Mouse (Mus musculus): Measurements from ENCODE around the gene Gm17622.

DNA sequence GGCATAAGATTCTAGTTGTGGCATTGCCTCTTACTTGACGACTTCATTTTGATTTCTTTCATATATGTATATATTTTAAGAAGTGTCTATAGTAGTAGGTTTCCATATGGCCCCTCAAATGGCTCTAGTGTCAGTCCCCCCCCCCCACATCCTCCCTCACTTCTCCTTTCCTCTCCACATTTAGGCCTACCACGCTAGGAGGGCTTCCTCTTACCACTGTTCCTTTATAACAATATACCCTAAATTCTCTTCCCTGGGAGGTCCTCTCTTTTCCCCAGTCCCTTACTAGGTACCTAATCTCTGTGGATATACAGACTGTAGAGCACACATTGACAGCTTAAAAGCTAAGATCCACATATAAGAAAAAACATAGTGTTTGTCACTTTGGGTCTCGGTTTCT is 30.8 kb downstream of the Gm17622 start:
- TF ChIP-seq CTCF (IDR thresholded peaks at IDR 0.05; ENCODE audit: extremely low read depth, insufficient read length, insufficient replicate concordance, low read depth, low read length): no peak
- TF ChIP-seq POLR2A (IDR thresholded peaks at IDR 0.05; ENCODE audit: low read depth, low read length): no peak

Data from small intestine, adult 2 months (tissue).